Mouse (Mus musculus) fat pad, adult 2 months (tissue): ENCODE results near the gene Olfr1184.
"Not testable (repeated sequence)": the region's sequence is repeated elsewhere in the genome, so short reads cannot be mapped to it uniquely, and the experiment has no call there.

Experiments
- DNase-seq: peaks from one replicate; pipeline ENCODE4 v3.0.0-alpha.2; 2011; ENCODE audit warnings: low read depth, low spot score; ENCODE audit errors: extremely low read depth

The Olfr1184 gene

GRCm38 (mm10) chr2:88483298-88483697 is at the start of gene Olfr1184:
Gene Olfr1184 (plus strand): TSS chr2:88483598.
- DNase-seq = no peak

GRCm38 (mm10) chr2:88449031-88449430 is 34.4 kb upstream of the Olfr1184 start, which contains the start of gene Gm13757:
Gene Gm13757 (minus strand): TSS chr2:88449131.
- no peak for DNase-seq

GRCm38 (mm10) chr2:88454567-88454966 is 28.8 kb upstream of the Olfr1184 start, which contains the start of gene Olfr1183:
Gene Olfr1183 (plus strand): TSS chr2:88454867.
- not testable (repeated sequence) for DNase-seq

- no peak for DNase-seq
These were observed 9.6 kb downstream of the Olfr1184 start, which contains the start of gene Olfr1185-ps1 for GRCm38 (mm10) chr2:88493020-88493419. Gene Olfr1185-ps1 (plus strand): TSS chr2:88493320.

- DNase-seq = no peak
These were observed 34.9 kb downstream of the Olfr1184 start, which contains the start of gene Olfr1186 for GRCm38 (mm10) chr2:88518251-88518650. Gene Olfr1186 (plus strand): TSS chr2:88518551.

- DNase-seq = no peak
These were observed 42.3 kb downstream of the Olfr1184 start for GRCm38 (mm10) chr2:88525720-88526119.
